Mouse (Mus musculus) layer of hippocampus, postnatal 36 days (tissue): Measurements from ENCODE around the gene Cyp2c23. TPM values are rescaled to one million over a fixed set of nuclear protein-coding genes. Genes with fewer than 3 reads are reported as not detected.

Source experiments
- DNase-seq, 2 experiments: peaks; one replicate each; pipeline ENCODE4 v3.0.0; 2022
- total RNA-seq, 2 experiments: library from RNA; stranded (reverse); gene quantifications; 2 replicates each; pipeline ENCODE4 v1.2.3; 2021

Gene Cyp2c23
- total RNA-seq, 2 experiments from 2014 or later, result not detected

GRCm38 (mm10) chr19:43966481-43966880, 62.5 kb downstream of the Cyp2c23 start:
- DNase-seq, result no peak

GRCm38 (mm10) chr19:43965496-43966085, 63.4 kb downstream of the Cyp2c23 start:
- DNase-seq, result no peak

- no peak for DNase-seq
Measured at GRCm38 (mm10) chr19:43962795-43963194, 66.2 kb downstream of the Cyp2c23 start.

- no peak for DNase-seq
Measured at GRCm38 (mm10) chr19:43961185-43961584, 67.8 kb downstream of the Cyp2c23 start.

GRCm38 (mm10) chr19:43960014-43960413, 69.0 kb downstream of the Cyp2c23 start:
- DNase-seq, result no peak

GRCm38 (mm10) chr19:43959162-43959561, 69.8 kb downstream of the Cyp2c23 start:
- peak; percentile 50 to 56 for DNase-seq

GRCm38 (mm10) chr19:43957881-43958280, 71.1 kb downstream of the Cyp2c23 start:
- DNase-seq, result peak; percentile 45 to 54

- no peak for DNase-seq
Measured at GRCm38 (mm10) chr19:43957402-43957801, 71.6 kb downstream of the Cyp2c23 start.

GRCm38 (mm10) chr19:43955266-43955665, 73.7 kb downstream of the Cyp2c23 start:
- no peak for DNase-seq

Other genes with a start within 250 kb of the Cyp2c23 start
- gene Abcc2, start 247.0 kb downstream of the Cyp2c23 start, total RNA-seq, result not detected
- gene Dnmbp, start 89.0 kb downstream of the Cyp2c23 start, total RNA-seq, result 10 to 100 TPM in 1 of 2 experiments, 1 to 10 TPM in 1; 8.1 to 10.1 TPM
- under 1 TPM in 1 of 2 experiments, not detected in 1; 0.33 TPM for gene Cpn1, start 42.7 kb downstream of the Cyp2c23 start, total RNA-seq
- 10 to 100 TPM; 20.1 to 21.5 TPM for gene Erlin1, start 40.6 kb upstream of the Cyp2c23 start, total RNA-seq
- gene Chuk, start 78.3 kb upstream of the Cyp2c23 start, total RNA-seq, result 10 to 100 TPM; 51.1 to 53.6 TPM
- 10 to 100 TPM; 18.1 to 19.2 TPM for gene Cwf19l1, start 106.7 kb upstream of the Cyp2c23 start, total RNA-seq
- 10 to 100 TPM; 62.2 to 66.8 TPM for gene Bloc1s2, start 117.2 kb upstream of the Cyp2c23 start, total RNA-seq
- gene Pkd2l1, start 163.2 kb upstream of the Cyp2c23 start, total RNA-seq, result under 1 TPM; 0.15 to 0.20 TPM
- 1 to 10 TPM in 1 of 2 experiments, under 1 TPM in 1; 0.94 to 1.7 TPM for gene Scd3, start 174.1 kb upstream of the Cyp2c23 start, total RNA-seq